Mouse (Mus musculus) embryonic facial prominence, embryonic 12.5 days (tissue): ENCODE results near the gene Syngr4. TPM values are rescaled to one million over a fixed set of nuclear protein-coding genes. Genes with fewer than 3 reads are reported as not detected.
"Not testable (repeated sequence)": the region's sequence is repeated elsewhere in the genome, so short reads cannot be mapped to it uniquely, and the experiment has no call there.

Source experiments
- ATAC-seq: fragments of 200-750 bp; cut with Nextera tagmentation; 2 replicates; pipeline ENCODE4 v1.8.0; 2017; ENCODE audit not compliant: insufficient number of reproducible peaks, insufficient read depth, low FRiP score, low TSS enrichment
- H3K27ac ChIP-seq: fragments of 300-500 bp; sonication (generic); 2 replicates; pipeline ENCODE4 v1.5.1; 2016; ENCODE audit warnings: mild to moderate bottlenecking
- H3K27me3 ChIP-seq: fragments of 300-500 bp; sonication (generic); 2 replicates; pipeline ENCODE4 v1.6.1; 2016; ENCODE audit warnings: mild to moderate bottlenecking, moderate library complexity
- H3K36me3 ChIP-seq: fragments of 300-500 bp; sonication (generic); 2 replicates; pipeline ENCODE4 v1.6.1; 2016; ENCODE audit warnings: mild to moderate bottlenecking
- H3K4me1 ChIP-seq: fragments of 300-500 bp; sonication (generic); 2 replicates; pipeline ENCODE4 v1.6.1; 2016
- H3K4me2 ChIP-seq: fragments of 300-500 bp; sonication (generic); replicated peaks from 2 replicates; pipeline ENCODE4 v1.6.1; 2016; ENCODE audit warnings: mild to moderate bottlenecking, moderate library complexity
- H3K4me3 ChIP-seq: fragments of 300-500 bp; sonication (generic); 2 replicates; pipeline ENCODE4 v1.5.1; 2016; ENCODE audit warnings: mild to moderate bottlenecking
- H3K9ac ChIP-seq: fragments of 300-500 bp; sonication (generic); 2 replicates; pipeline ENCODE4 v1.6.1; 2016; ENCODE audit warnings: mild to moderate bottlenecking, moderate library complexity
- H3K9me3 ChIP-seq: fragments of 300-500 bp; sonication (generic); 2 replicates; pipeline ENCODE4 v1.6.1; 2016; ENCODE audit warnings: mild to moderate bottlenecking, moderate library complexity
- WGBS: fragments of 180-500 bp; shearing (Covaris S2); methylation state at CpG from one replicate; pipeline ENCODE4 v1.1.7; 2016; 5-methylcytosine and 5-hydroxymethylcytosine counted together
- polyA plus RNA-seq: library from polyadenylated mRNA; unstranded; fragments of >200 nt; fragmentation: Nextera tagmentation; extraction: Ambion mirVana; gene quantifications from 2 replicates; pipeline ENCODE4 v1.2.1, GENCODE M21; 2016

Syngr4 gene
- polyA plus RNA-seq, 1 experiment from 2014 or later: 0.82 TPM

DNA sequence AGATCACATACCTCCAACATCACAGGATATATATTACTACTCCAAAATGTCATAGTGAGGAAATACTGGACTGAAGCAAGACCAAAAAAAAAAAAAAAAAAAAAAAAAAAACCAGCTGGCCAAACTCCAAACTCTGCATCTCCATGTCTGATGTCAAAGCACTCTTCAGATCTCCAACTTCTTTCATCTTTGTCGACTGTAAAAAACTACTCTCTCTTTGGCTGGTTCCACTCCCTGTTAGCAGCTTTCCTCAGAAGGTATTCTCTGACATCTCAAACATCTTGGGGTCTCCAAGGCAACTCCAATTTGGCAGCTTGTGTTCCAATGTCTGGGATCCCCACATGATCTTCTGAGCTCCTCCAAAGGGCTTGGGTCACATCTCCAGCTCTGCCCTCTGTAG lies 18.2 kb downstream of the Syngr4 start, which contains the start of gene Grin2d:
TSS of gene Grin2d (minus strand) at position 101 of the 400 bp plus-strand sequence.
- not testable (repeated sequence) for ATAC-seq, H3K27ac ChIP-seq, H3K9ac ChIP-seq, H3K4me2 ChIP-seq, H3K9me3 ChIP-seq, H3K4me3 ChIP-seq, H3K27me3 ChIP-seq
- WGBS: 83% methylated on average over 1 of the region's 1 CpGs
- H3K4me1 ChIP-seq: peaks cover 17% of the 10 kb centered on the region
- peaks cover 86% of the 10 kb centered on the region for H3K36me3 ChIP-seq

DNA sequence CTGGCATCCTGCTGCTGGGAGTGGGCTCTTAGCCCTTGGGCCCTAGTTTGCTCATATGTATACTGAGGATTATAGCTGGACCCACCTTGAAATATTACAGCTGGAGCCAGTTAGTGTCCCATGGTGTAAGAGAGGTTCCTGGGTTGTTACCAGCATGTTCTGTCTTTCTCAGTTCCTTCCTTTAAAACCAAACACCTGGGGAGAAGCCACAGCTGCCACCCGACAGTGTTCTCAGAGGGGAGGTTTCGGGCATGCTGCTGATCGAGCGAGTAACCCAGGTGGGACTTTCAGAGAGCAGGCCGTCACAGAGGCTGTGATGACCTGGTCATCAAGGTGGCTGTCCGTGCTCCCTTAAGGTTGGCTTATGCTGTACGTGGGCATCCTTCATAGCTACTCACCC lies 19.6 kb downstream of the Syngr4 start:
- 91% methylated on average over 7 of the region's 7 CpGs for WGBS
- H3K9me3 ChIP-seq: no peaks in the 10 kb centered on the region
- H3K4me1 ChIP-seq: peaks cover 17% of the 10 kb centered on the region
- H3K9ac ChIP-seq: no peak overlapping the region
- H3K36me3 ChIP-seq: peaks cover 72% of the 10 kb centered on the region
- H3K4me2 ChIP-seq: no peak overlapping the region
- ATAC-seq: no peak
- H3K4me3 ChIP-seq: no peak overlapping the region
- peaks cover 2% of the 10 kb centered on the region for H3K27me3 ChIP-seq
- no peak overlapping the region for H3K27ac ChIP-seq

DNA sequence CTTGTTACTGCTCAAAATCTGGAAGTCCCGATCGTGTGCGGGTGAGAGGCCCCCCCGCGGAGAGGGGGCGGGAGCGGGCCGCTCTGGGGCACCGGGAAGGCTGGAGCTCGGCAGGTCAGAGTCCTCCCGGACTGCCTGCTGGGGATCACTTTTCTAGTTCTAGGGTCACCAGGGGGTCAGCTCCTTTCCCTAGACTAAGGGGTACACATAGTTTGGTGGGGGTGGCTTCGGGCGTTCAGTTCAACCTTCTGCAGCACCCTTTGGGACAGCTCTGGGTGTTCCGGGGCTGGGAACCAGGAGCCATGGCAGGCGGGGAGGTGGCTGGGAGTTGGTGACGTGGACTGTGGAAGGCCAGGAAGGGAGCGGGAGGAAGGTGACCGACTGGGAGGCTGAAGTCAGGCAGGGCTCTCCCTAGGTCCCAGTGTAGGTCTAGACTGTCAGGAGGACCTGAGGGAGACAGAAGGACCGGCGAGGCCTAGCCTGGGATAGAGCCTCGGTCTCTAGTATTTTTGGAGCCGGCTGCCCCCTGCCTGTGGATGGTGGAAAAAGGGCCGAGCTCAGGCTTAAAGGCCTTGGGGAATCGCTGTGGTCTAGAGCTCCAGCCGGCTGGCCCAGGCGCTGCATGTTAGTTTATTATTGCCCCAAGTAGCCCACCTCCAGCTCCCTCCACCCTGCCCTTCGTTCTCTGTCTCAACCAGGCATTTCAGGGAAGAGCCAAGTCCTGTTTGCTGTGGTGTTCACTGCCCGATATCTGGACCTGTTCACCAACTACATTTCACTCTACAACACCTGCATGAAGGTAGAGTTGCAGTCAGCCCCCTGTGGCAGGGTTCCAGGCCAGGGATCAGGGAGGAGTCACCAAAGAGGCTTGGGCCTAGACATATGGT lies 23.2 kb downstream of the Syngr4 start:
- Histone ChIP-seq H3K4me2 (peak overlapping the region; percentile 81), H3K27me3 (peaks cover 37% of the 10 kb centered on the region), H3K4me3 (peak overlapping the region; percentile 82), H3K27ac (peak overlapping the region; percentile 92), H3K9ac (peak overlapping the region; percentile 94), H3K36me3 (peaks cover 38% of the 10 kb centered on the region), H3K9me3 (no peaks in the 10 kb centered on the region), H3K4me1 (peaks cover 39% of the 10 kb centered on the region)
- WGBS: 2% methylated on average over 28 of the region's 28 CpGs
- 0 out of 2 replicates have a peak, but pooled peaks have one; percentile 11 for ATAC-seq

DNA sequence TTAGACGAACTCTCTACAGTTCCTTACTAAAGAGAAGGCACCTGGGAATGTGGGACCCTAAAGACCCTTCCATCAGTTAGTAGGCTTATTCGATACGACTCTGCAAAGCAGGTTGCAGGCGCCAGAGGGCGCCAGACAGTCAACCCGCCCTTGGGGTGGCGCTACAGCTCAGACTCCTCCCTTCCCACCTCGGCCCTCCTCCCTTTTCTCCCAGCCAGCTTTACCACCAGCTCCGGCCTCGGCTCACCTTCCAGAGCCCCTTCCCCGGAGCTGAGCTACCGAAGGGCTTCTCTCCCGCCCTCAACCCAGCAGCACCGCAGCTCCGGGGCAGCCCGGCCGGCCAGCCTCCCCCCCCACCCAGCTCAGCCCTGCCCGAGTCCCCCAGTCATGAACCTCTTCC lies 23.9 kb downstream of the Syngr4 start, which contains the start of gene Kdelr1:
TSS of gene Kdelr1 (plus strand) at position 149 of the 400 bp plus-strand sequence.
- ATAC-seq: peak; percentile 62; the same call in 1 of the 2 replicates
- peak within 1 kb of the TSS; percentile 94 for H3K9ac ChIP-seq
- peaks cover 33% of the 10 kb centered on the region for H3K36me3 ChIP-seq
- peak within 1 kb of the TSS; percentile 82 for H3K4me3 ChIP-seq
- WGBS: 1% methylated on average over 18 of the region's 18 CpGs
- no peaks in the 10 kb centered on the region for H3K9me3 ChIP-seq
- H3K4me1 ChIP-seq: peaks cover 46% of the 10 kb centered on the region
- peak within 1 kb of the TSS; percentile 81 for H3K4me2 ChIP-seq
- peak within 1 kb of the TSS; percentile 92 for H3K27ac ChIP-seq
- peaks cover 44% of the 10 kb centered on the region for H3K27me3 ChIP-seq

DNA sequence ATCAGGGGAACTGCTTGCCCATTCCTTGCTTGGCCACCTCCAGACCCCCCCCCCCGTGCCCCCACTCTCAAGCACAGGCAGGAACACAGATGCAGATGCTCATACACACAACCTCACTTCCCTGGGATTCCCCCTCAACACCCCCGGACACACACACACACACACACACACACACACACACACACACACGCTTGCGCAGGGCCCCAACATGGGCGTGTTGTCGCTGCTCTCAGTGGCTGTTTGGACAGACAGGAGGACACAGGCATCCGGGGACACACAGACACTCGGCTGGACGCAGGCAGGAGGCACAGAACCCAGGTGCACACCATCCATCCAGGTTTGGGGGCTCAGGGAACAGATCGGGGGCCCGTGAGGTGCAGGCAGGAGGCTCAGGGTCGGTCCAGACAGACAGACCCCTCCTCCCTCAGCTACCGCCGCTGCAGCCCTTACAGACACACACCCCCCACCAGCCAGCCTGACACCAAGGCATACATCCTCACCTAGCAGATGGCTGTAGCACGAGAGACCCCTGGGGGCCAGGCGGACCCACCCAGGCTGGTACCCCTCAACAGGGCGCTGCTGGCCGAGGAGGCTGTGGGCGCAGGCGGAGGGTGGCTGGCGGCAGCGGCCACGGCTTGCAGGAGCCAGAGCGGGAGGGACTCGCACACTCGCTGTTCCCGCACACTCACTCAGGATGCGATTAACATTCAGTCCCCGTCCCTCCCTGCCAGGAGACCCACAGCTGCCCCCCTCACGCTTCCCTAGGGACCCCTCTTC lies 26.0 kb downstream of the Syngr4 start:
- ATAC-seq: no peak
- H3K4me1 ChIP-seq: peaks cover 54% of the 10 kb centered on the region
- 1% methylated on average over 30 of the region's 30 CpGs for WGBS
- H3K27me3 ChIP-seq: peaks cover 56% of the 10 kb centered on the region
- no peak overlapping the region for H3K27ac ChIP-seq
- H3K9me3 ChIP-seq: no peaks in the 10 kb centered on the region
- peaks cover 12% of the 10 kb centered on the region for H3K36me3 ChIP-seq
- H3K9ac ChIP-seq: peak overlapping the region; percentile 61
- peak overlapping the region; percentile 65 for H3K4me2 ChIP-seq
- H3K4me3 ChIP-seq: peak overlapping the region; percentile 32

DNA sequence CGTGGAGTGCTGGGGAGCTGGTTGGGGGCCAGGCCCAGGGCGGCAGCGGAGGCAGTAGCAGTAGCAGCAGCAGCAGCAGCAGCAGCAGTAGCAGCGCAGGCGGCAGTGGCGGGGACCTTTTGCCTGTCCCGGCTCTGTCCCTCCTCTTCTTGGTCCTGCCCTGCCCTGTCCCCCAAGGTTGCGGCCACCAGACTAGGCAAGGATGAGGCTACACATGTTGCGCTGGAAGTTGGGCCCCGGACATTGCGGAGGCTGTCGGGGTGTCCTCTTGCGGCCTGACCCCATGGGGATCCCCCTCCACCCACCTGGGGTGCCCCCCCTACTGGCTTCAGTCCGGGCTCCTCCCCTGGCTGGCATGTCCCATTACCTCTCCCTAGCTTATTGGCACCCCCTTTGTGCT lies 26.7 kb downstream of the Syngr4 start:
- peaks cover 56% of the 10 kb centered on the region for H3K27me3 ChIP-seq
- ATAC-seq: no peak
- H3K4me1 ChIP-seq: peaks cover 50% of the 10 kb centered on the region
- peak overlapping the region; percentile 65 for H3K4me2 ChIP-seq
- peak overlapping the region; percentile 10 for H3K9ac ChIP-seq
- 1% methylated on average over 14 of the region's 14 CpGs for WGBS
- H3K9me3 ChIP-seq: no peaks in the 10 kb centered on the region
- H3K27ac ChIP-seq: no peak overlapping the region
- peaks cover 7% of the 10 kb centered on the region for H3K36me3 ChIP-seq
- H3K4me3 ChIP-seq: peak overlapping the region; percentile 32

DNA sequence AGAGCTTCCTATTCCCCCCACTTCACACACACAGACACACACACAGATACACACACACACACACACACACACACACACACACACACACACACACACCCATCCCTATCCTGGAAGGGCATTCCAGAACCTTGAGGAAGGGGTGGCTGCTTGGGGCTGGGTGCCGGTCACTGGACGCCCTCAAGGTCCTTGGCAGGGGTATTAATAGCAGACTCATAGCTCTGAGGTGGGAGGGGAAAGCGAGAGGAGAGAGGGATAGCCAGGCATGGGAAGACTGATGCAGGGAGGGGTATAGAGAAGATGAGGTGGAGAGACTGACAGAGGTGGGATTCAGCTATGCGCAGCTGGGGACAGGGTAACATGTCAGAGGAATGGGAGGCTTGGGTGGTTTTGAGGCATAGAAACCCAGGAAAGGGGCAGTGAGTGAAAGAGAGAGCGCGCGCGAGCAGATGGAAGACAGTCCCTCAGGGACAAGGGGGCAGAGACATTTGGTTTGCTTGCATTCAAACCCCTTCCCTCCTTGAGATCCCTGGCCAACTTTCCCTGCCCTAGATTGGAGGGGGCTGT lies 27.3 kb downstream of the Syngr4 start:
- H3K36me3 ChIP-seq: 0 out of 2 replicates have a peak, but pooled peaks cover 3% of the 10 kb centered on the region
- no peak overlapping the region for H3K27ac ChIP-seq
- H3K27me3 ChIP-seq: peaks cover 56% of the 10 kb centered on the region
- peaks cover 44% of the 10 kb centered on the region for H3K4me1 ChIP-seq
- peak overlapping the region; percentile 20; the same call in 1 of the 2 replicates for H3K9ac ChIP-seq
- ATAC-seq: no peak
- H3K4me2 ChIP-seq: peak overlapping the region; percentile 65
- H3K4me3 ChIP-seq: 0 out of 2 replicates have a peak overlapping the region, but pooled peaks have one; percentile 32
- 16% methylated on average over 8 of the region's 8 CpGs for WGBS
- no peaks in the 10 kb centered on the region for H3K9me3 ChIP-seq

DNA sequence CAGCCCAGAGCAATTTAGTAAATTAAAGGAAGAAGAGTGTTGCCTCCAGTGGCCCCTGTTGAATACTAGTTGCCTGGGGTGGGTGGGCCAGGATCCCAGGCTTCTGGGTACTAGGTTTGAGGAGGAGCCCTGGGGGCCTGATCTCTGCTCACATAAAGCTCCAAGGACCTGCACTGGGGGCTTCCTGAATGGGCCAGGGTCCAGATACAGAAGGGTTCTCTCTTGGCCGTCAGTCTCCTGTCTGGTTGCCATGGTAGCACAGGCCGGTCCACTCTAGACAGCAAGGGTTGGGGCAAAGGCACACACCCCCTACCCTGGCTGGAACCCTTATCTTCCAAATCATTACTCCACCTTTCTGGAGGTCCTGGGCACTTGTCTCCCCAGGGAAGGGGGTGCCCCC lies 28.6 kb downstream of the Syngr4 start:
- Histone ChIP-seq H3K27me3 (peaks cover 56% of the 10 kb centered on the region), H3K4me2 (peak overlapping the region; percentile 83; the same call in 1 of the 2 replicates), H3K27ac (no peak overlapping the region), H3K9me3 (no peaks in the 10 kb centered on the region), H3K4me3 (no peak overlapping the region), H3K4me1 (peaks cover 37% of the 10 kb centered on the region), H3K9ac (no peak overlapping the region), H3K36me3 (no peaks in the 10 kb centered on the region)
- ATAC-seq: no peak
- WGBS: 17% methylated on average over 2 of the region's 2 CpGs

DNA sequence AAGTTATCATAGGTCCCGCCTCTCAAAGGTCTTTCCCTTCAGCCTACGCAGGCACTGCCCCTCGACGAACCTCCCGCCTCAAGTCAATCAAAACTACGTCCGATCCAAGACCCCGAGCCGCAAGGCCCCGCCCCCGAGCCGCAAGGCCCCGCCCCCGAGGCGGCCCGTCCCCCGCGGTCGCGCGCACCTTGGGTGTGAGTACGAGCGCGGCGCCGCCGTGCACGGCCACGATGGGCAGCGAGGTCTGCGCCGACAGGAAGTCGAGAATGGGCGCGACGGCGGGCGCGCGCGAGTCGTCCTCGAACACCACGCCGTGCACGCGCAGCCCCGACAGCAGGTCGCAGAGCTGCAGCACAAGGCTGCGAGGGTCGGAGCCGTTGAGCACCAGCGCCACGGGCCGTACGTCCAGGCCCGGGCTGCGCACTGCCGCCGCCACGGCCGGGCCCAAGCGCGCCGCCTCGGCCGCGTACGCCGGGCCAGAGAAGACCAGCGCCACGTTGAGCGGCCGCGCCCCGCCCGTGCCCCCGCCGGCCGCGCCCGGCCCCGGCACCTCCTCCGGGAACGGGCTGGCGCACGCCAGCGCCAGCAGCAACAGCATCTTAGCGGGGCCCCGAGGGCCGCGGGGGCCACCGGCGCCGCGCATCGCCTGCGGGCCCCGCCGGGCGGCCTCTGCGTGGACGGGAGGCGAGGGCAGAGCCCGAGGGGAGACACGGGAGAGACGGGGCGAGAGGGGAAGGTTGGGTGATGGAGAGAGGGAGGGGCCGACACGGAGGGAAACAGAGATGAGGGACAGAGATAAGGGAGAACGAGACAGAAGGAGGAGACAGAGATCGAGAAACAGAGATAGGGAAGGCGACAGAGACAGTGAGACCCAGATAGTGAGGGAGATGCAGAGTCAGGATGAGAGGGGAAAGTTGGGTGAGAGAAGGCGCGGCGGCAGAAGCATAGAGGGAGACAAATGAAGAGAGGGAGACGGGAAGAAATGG lies 30.3 kb downstream of the Syngr4 start:
- Histone ChIP-seq H3K9ac (peak overlapping the region; percentile 82), H3K4me1 (peaks cover 37% of the 10 kb centered on the region), H3K27ac (peak overlapping the region; percentile 25; the same call in 1 of the 2 replicates), H3K9me3 (no peaks in the 10 kb centered on the region), H3K4me2 (peak overlapping the region; percentile 83), H3K4me3 (peak overlapping the region; percentile 69), H3K27me3 (peaks cover 54% of the 10 kb centered on the region), H3K36me3 (no peaks in the 10 kb centered on the region)
- WGBS: under 1% methylated on average over 110 of the region's 117 CpGs
- ATAC-seq: 0 out of 2 replicates have a peak, but pooled peaks have one; percentile 22

DNA sequence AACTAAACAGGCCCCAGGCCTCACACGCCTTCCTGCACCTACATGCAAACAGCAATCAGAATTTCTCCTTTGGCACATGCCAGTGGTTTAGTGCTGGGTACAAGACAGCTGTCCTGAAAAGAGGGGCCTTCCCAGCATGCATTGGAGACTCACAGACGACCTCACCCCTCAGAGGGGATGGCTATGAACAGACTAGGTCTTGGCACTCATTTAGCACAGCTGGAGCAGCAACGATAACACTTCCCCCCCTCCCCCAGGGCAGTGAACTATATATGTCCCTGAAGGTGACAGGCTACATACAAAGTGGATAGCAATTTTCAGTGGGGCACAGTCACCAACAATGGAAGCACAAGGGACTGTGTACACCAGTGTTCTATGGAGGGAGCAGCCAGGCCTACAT lies 32.1 kb downstream of the Syngr4 start:
- Histone ChIP-seq H3K27me3 (peaks cover 46% of the 10 kb centered on the region), H3K4me1 (peaks cover 22% of the 10 kb centered on the region), H3K9ac (no peak overlapping the region), H3K27ac (no peak overlapping the region), H3K36me3 (no peaks in the 10 kb centered on the region), H3K4me2 (no peak overlapping the region), H3K9me3 (no peaks in the 10 kb centered on the region), H3K4me3 (no peak overlapping the region)
- no peak for ATAC-seq
- WGBS: 62% methylated on average over 3 of the region's 3 CpGs
